Mouse (Mus musculus) ES-Bruce4 (cell line): ENCODE measurements at regions not wholly inside any gene's neighbourhood (a gene's known extent, or its start where the extent isn't known, plus 50 kb on each side); places are given as distances from the start of the nearest gene placed in this dataset.

Experiments
- EP300 ChIP-seq: IDR thresholded peaks from 2 replicates; pipeline ENCODE4 v1.6.1; 2011; ENCODE audit warnings: low read depth, low read length; ENCODE audit not compliant: insufficient read depth
- POLR2A ChIP-seq: IDR thresholded peaks from one replicate; pipeline ENCODE4 v1.8.1; 2011; ENCODE audit warnings: low read length; ENCODE audit not compliant: insufficient read depth

DNA sequence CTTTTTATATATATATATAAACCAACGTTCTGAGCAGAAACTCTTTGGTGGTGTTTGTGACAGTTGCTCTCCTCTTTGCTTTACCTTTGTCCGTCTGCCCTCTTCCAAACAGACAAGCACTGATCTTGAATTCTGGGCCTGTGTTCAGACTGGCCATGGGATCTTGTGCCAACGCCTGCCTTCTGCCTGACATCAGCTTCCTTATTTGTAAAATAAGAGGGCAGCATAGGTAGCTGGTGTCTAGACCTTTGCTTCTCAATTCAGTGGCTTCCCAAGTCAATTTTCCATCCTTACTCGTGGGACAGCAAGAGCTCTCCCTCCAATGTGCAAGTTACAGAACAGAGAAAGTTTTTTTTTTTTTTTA lies 596.3 kb downstream of the Bcl11a start:
- no peak for TF ChIP-seq EP300
- TF ChIP-seq POLR2A, result no peak
